Mouse (Mus musculus) bone marrow macrophage, adult 2 months (primary cell): ENCODE measurements around the gene Rab42.

Experiments used
- CTCF ChIP-seq: IDR thresholded peaks from 2 replicates; pipeline ENCODE4 v1.5.1; 2012; ENCODE audit warnings: low read depth, mild to moderate bottlenecking, low read length, moderate library complexity
- POLR2A ChIP-seq: IDR thresholded peaks from 2 replicates; pipeline ENCODE4 v1.6.1; 2012; ENCODE audit warnings: mild to moderate bottlenecking, low read depth, low read length, borderline replicate concordance

DNA sequence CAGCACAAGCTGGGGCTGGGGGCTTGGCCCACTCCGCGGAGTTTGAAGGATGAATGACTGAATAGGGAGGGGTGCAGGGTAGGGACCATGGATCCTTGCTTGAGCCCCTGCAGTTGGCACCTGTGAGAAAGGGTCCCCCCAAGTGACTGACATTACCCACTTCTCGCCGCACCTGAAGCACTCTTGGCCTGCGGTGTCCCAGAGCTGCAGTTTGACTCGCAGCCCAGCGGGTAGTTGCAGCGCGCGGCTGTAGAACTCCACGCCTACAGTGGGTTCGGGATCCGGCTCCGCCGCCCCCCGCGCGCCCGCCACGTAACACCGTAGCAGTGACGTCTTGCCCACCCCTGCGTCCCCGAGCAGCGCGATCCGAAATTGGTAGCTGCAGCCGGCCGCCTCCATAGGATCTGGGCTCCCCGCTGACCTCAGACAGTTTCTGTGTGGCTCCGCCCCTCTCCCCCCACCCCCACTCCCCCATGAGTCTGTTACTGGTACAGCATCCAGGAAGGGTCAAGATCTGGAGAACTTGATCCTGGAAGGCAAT is at the start of gene Rab42:
- TF ChIP-seq CTCF (no peak), POLR2A (no peak)
